Mouse (Mus musculus) testis, postnatal 14 days (tissue): ENCODE data around the gene Wscd2.
A peak's percentile ranks its signal among the peaks of the same experiment; 100 is the strongest.

Source experiments
- DNase-seq: peaks from one replicate; pipeline ENCODE4 v3.0.0; 2021; ENCODE audit warnings: low spot score

Wscd2 gene

GRCm38 (mm10) chr5:113485584-113486162 is 4.5 kb upstream of the Wscd2 start:
- no peak for DNase-seq

- no peak for DNase-seq
Observed at GRCm38 (mm10) chr5:113487879-113488278, 2.3 kb upstream of the Wscd2 start.

GRCm38 (mm10) chr5:113489617-113490016 is 516 bp upstream of the Wscd2 start:
- no peak for DNase-seq

GRCm38 (mm10) chr5:113490467-113491260 is 531 bp downstream of the Wscd2 start:
- no peak for DNase-seq

- no peak for DNase-seq
Observed at GRCm38 (mm10) chr5:113491552-113491951, 1.4 kb downstream of the Wscd2 start.

- no peak for DNase-seq
Observed at GRCm38 (mm10) chr5:113491988-113492387, 1.9 kb downstream of the Wscd2 start.

- peak; percentile 49 for DNase-seq
Observed at GRCm38 (mm10) chr5:113492417-113493035, 2.4 kb downstream of the Wscd2 start.

GRCm38 (mm10) chr5:113493997-113494396 is 3.9 kb downstream of the Wscd2 start:
- no peak for DNase-seq

GRCm38 (mm10) chr5:113496926-113497325 is 6.8 kb downstream of the Wscd2 start:
- no peak for DNase-seq

- no peak for DNase-seq
Observed at GRCm38 (mm10) chr5:113499421-113499820, 9.3 kb downstream of the Wscd2 start.

- no peak for DNase-seq
Observed at GRCm38 (mm10) chr5:113503276-113503675, 13.1 kb downstream of the Wscd2 start.

GRCm38 (mm10) chr5:113504654-113505053 is 14.5 kb downstream of the Wscd2 start:
- no peak for DNase-seq

GRCm38 (mm10) chr5:113506065-113506464 is 15.9 kb downstream of the Wscd2 start:
- DNase-seq, result no peak

GRCm38 (mm10) chr5:113506779-113507178 is 16.6 kb downstream of the Wscd2 start:
- DNase-seq, result no peak

- no peak for DNase-seq
Observed at GRCm38 (mm10) chr5:113509167-113509566, 19.0 kb downstream of the Wscd2 start.

- no peak for DNase-seq
Observed at GRCm38 (mm10) chr5:113513640-113514039, 23.5 kb downstream of the Wscd2 start.

- DNase-seq, result no peak
Observed at GRCm38 (mm10) chr5:113514062-113514461, 23.9 kb downstream of the Wscd2 start.

GRCm38 (mm10) chr5:113516119-113516872 is 26.2 kb downstream of the Wscd2 start:
- DNase-seq, result no peak

GRCm38 (mm10) chr5:113516873-113517336 is 26.8 kb downstream of the Wscd2 start:
- DNase-seq, result no peak

GRCm38 (mm10) chr5:113517387-113517786 is 27.3 kb downstream of the Wscd2 start:
- DNase-seq, result no peak

GRCm38 (mm10) chr5:113521037-113521436 is 30.9 kb downstream of the Wscd2 start:
- no peak for DNase-seq

- no peak for DNase-seq
Observed at GRCm38 (mm10) chr5:113538826-113539225, 48.7 kb downstream of the Wscd2 start.
